Mouse (Mus musculus) ES-E14 (cell line): ENCODE results near the gene Gtf2h2.

Experiments used
- CHD2 ChIP-seq: IDR thresholded peaks from 2 replicates; pipeline ENCODE4 v1.6.1; 2014; ENCODE audit warnings: mild to moderate bottlenecking, low read depth, low read length, inconsistent platforms
- HCFC1 ChIP-seq: IDR thresholded peaks from 2 replicates; pipeline ENCODE4 v1.6.1; 2012; ENCODE audit warnings: low read length, inconsistent platforms, borderline replicate concordance; ENCODE audit not compliant: insufficient read depth
- MAFK ChIP-seq: IDR thresholded peaks from 2 replicates; pipeline ENCODE4 v1.6.1; 2014; ENCODE audit warnings: mild to moderate bottlenecking, low read depth, low read length, inconsistent platforms; ENCODE audit not compliant: insufficient read depth
- ZC3H11A ChIP-seq: IDR thresholded peaks from 2 replicates; pipeline ENCODE4 v1.6.1; 2012; ENCODE audit warnings: low read depth, mild to moderate bottlenecking, inconsistent platforms, low read length, borderline replicate concordance

GRCm38 (mm10) chr13:100490424-100490823 is 2.0 kb downstream of the Gtf2h2 start:
- TF ChIP-seq HCFC1, result no peak
- no peak for TF ChIP-seq CHD2
- no peak for TF ChIP-seq MAFK
- TF ChIP-seq ZC3H11A, result no peak
